Mouse (Mus musculus) layer of hippocampus, postnatal 36 days (tissue): Measurements from ENCODE around the gene Gm20671. TPM values are rescaled to one million over a fixed set of nuclear protein-coding genes. Genes with fewer than 3 reads are reported as not detected.
A peak's percentile ranks its signal among the peaks of the same experiment; 100 is the strongest.
"Not testable (repeated sequence)": the region's sequence is repeated elsewhere in the genome, so short reads cannot be mapped to it uniquely, and the experiment has no call there.

Experiments
- DNase-seq, 2 experiments: peaks; one replicate each; pipeline ENCODE4 v3.0.0; 2022
- total RNA-seq, 2 experiments: library from RNA; stranded (reverse); gene quantifications; 2 replicates each; pipeline ENCODE4 v1.2.3; 2021

Gm20671 gene
- total RNA-seq, 2 experiments from 2014 or later, result not detected

GRCm38 (mm10) chr5:32785313-32785915 lies 41.5 kb downstream of the Gm20671 start, which contains the start of gene Pisd:
TSS of gene Pisd (minus strand) at chr5:32785646.
- peak; percentile 96 to 97 for DNase-seq

GRCm38 (mm10) chr5:32784726-32785125 lies 42.2 kb downstream of the Gm20671 start:
- no peak for DNase-seq

- no peak for DNase-seq
Measured at GRCm38 (mm10) chr5:32781596-32781995, 45.3 kb downstream of the Gm20671 start.

GRCm38 (mm10) chr5:32778168-32778567 lies 48.7 kb downstream of the Gm20671 start:
- DNase-seq, result no peak

GRCm38 (mm10) chr5:32772361-32772760 lies 54.5 kb downstream of the Gm20671 start:
- DNase-seq, result no peak

- no peak for DNase-seq
Measured at GRCm38 (mm10) chr5:32767636-32768373, 59.1 kb downstream of the Gm20671 start.

GRCm38 (mm10) chr5:32767004-32767403 lies 59.9 kb downstream of the Gm20671 start:
- no peak for DNase-seq

- DNase-seq, result no peak
Measured at GRCm38 (mm10) chr5:32761566-32762140, 65.3 kb downstream of the Gm20671 start.

- DNase-seq, result no peak
Measured at GRCm38 (mm10) chr5:32760787-32761186, 66.1 kb downstream of the Gm20671 start.

GRCm38 (mm10) chr5:32760352-32760751 lies 66.6 kb downstream of the Gm20671 start:
- not testable (repeated sequence) for DNase-seq

- no peak for DNase-seq
Measured at GRCm38 (mm10) chr5:32759662-32760061, 67.2 kb downstream of the Gm20671 start.

- DNase-seq, result no peak
Measured at GRCm38 (mm10) chr5:32756141-32756540, 70.8 kb downstream of the Gm20671 start.

GRCm38 (mm10) chr5:32751736-32752135 lies 75.2 kb downstream of the Gm20671 start:
- DNase-seq, result peak in 1 of 2 experiments; percentile 23

GRCm38 (mm10) chr5:32748936-32749335 lies 78.0 kb downstream of the Gm20671 start:
- DNase-seq, result no peak

- DNase-seq, result peak; percentile 57 to 60
Measured at GRCm38 (mm10) chr5:32747650-32748375, 79.1 kb downstream of the Gm20671 start.

- peak; percentile 60 to 65 for DNase-seq
Measured at GRCm38 (mm10) chr5:32745705-32746655, 80.9 kb downstream of the Gm20671 start.

GRCm38 (mm10) chr5:32742149-32742548 lies 84.8 kb downstream of the Gm20671 start:
- DNase-seq, result peak; percentile 78 to 84

- DNase-seq, result peak; percentile 67 to 78
Measured at GRCm38 (mm10) chr5:32741377-32741776, 85.5 kb downstream of the Gm20671 start.

- not testable (repeated sequence) for DNase-seq
Measured at GRCm38 (mm10) chr5:32740850-32741249, 86.1 kb downstream of the Gm20671 start.

- DNase-seq, result no peak
Measured at GRCm38 (mm10) chr5:32740138-32740537, 86.8 kb downstream of the Gm20671 start.

GRCm38 (mm10) chr5:32736770-32737169 lies 90.1 kb downstream of the Gm20671 start:
- not testable (repeated sequence) for DNase-seq

GRCm38 (mm10) chr5:32735779-32736178 lies 91.1 kb downstream of the Gm20671 start:
- no peak for DNase-seq
